Mouse (Mus musculus) kidney, embryonic 15.5 days (tissue): ENCODE data around the gene Hyal6. TPM values are rescaled to one million over a fixed set of nuclear protein-coding genes. Genes with fewer than 3 reads are reported as not detected.

Experiments
- ATAC-seq: fragments of 200-750 bp; cut with Nextera tagmentation; replicated peaks from 2 replicates; pipeline ENCODE4 v1.8.0; 2017; ENCODE audit warnings: moderate TSS enrichment; ENCODE audit not compliant: low FRiP score
- H3K27ac ChIP-seq: fragments of 300-500 bp; sonication (generic); 2 replicates; pipeline ENCODE4 v1.5.1; 2015; ENCODE audit warnings: mild to moderate bottlenecking, inconsistent platforms
- H3K27me3 ChIP-seq: fragments of 300-500 bp; sonication (generic); 2 replicates; pipeline ENCODE4 v1.6.1; 2015; ENCODE audit warnings: inconsistent platforms
- H3K36me3 ChIP-seq: fragments of 300-500 bp; sonication (generic); 2 replicates; pipeline ENCODE4 v1.6.1; 2015; ENCODE audit warnings: inconsistent platforms
- H3K4me1 ChIP-seq: fragments of 300-500 bp; sonication (generic); 2 replicates; pipeline ENCODE4 v1.6.1; 2015; ENCODE audit warnings: inconsistent platforms
- H3K4me2 ChIP-seq: fragments of 300-500 bp; sonication (generic); 2 replicates; pipeline ENCODE4 v1.6.1; 2015; ENCODE audit warnings: moderate library complexity, mild to moderate bottlenecking, inconsistent platforms
- H3K4me3 ChIP-seq: fragments of 300-500 bp; sonication (generic); replicated peaks from 2 replicates; pipeline ENCODE4 v1.5.1; 2015; ENCODE audit warnings: mild to moderate bottlenecking, inconsistent platforms
- H3K9ac ChIP-seq: fragments of 300-500 bp; sonication (generic); 2 replicates; pipeline ENCODE4 v1.6.1; 2015; ENCODE audit warnings: mild to moderate bottlenecking, inconsistent platforms
- H3K9me3 ChIP-seq: fragments of 300-500 bp; sonication (generic); replicated peaks from 2 replicates; pipeline ENCODE4 v1.6.1; 2016; ENCODE audit warnings: inconsistent platforms
- WGBS: fragments of 180-500 bp; shearing (Covaris S2); methylation state at CpG from one replicate; pipeline ENCODE4 v1.1.7; 2015; ENCODE audit warnings: mixed read lengths; 5-methylcytosine and 5-hydroxymethylcytosine counted together
- polyA plus RNA-seq: library from polyadenylated mRNA; unstranded; fragments of >200 nt; fragmentation: Nextera tagmentation; extraction: Ambion mirVana; gene quantifications from 2 replicates; pipeline ENCODE4 v1.2.1, GENCODE M21; 2015

The Hyal6 gene
- polyA plus RNA-seq: not detected in 2 replicates

DNA sequence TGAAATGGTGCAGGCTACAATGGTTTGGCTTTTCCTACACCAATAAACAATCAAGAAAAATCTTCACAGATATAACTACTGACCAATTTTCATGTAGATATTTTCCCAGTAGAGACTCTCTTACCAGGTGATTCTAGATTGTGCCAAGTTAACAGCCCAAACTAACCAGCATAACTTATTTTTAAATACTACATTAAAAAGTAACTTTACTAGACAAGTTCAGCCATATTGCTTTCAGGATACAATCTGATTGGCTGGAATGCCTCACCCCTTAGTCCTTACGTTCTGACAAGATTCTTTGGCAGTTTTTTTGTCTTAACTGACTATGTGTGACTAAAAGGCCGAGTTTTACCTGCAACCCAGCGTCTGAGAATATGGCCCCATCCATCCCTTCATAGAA lies at the start of gene Hyal6:
Gene Hyal6, plus strand, starts transcription at position 301 of the 400 bp plus-strand sequence.
- no peaks in the 10 kb centered on the region for H3K4me1 ChIP-seq
- no peaks in the 10 kb centered on the region for H3K36me3 ChIP-seq
- no peaks in the 10 kb centered on the region for H3K9me3 ChIP-seq
- no peaks in the 10 kb centered on the region for H3K27me3 ChIP-seq
- H3K4me3 ChIP-seq: no peak within 1 kb of the TSS
- H3K4me2 ChIP-seq: no peak within 1 kb of the TSS
- H3K27ac ChIP-seq: no peak within 1 kb of the TSS
- no peak for ATAC-seq
- 82% methylated on average over 3 of the region's 3 CpGs for WGBS
- H3K9ac ChIP-seq: no peak within 1 kb of the TSS

DNA sequence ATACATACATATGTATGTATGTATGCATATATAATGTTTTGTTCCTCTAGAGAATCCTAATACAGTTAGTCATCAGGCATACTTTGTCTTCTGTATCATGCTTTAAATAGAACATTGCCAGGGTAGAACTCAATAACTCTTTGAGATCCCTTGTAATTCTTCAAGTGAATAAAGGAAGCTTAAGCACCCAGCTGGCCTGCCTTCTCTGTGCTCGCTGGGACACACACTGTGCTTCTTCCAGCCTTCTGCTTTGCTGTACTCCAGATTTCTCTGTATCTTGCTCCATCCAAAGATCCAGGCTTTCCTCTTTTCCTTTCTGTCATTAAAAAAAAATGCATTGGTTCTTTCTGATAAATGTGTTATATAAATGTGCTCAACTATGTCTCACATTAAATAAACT lies 45.2 kb upstream of the Hyal6 start:
- no peaks in the 10 kb centered on the region for H3K36me3 ChIP-seq
- H3K27me3 ChIP-seq: no peaks in the 10 kb centered on the region
- no peak overlapping the region for H3K9ac ChIP-seq
- H3K4me3 ChIP-seq: no peak overlapping the region
- no peaks in the 10 kb centered on the region for H3K9me3 ChIP-seq
- WGBS: 67% methylated on average over 1 of the region's 1 CpGs
- no peak for ATAC-seq
- H3K27ac ChIP-seq: no peak overlapping the region
- no peaks in the 10 kb centered on the region for H3K4me1 ChIP-seq
- H3K4me2 ChIP-seq: no peak overlapping the region

DNA sequence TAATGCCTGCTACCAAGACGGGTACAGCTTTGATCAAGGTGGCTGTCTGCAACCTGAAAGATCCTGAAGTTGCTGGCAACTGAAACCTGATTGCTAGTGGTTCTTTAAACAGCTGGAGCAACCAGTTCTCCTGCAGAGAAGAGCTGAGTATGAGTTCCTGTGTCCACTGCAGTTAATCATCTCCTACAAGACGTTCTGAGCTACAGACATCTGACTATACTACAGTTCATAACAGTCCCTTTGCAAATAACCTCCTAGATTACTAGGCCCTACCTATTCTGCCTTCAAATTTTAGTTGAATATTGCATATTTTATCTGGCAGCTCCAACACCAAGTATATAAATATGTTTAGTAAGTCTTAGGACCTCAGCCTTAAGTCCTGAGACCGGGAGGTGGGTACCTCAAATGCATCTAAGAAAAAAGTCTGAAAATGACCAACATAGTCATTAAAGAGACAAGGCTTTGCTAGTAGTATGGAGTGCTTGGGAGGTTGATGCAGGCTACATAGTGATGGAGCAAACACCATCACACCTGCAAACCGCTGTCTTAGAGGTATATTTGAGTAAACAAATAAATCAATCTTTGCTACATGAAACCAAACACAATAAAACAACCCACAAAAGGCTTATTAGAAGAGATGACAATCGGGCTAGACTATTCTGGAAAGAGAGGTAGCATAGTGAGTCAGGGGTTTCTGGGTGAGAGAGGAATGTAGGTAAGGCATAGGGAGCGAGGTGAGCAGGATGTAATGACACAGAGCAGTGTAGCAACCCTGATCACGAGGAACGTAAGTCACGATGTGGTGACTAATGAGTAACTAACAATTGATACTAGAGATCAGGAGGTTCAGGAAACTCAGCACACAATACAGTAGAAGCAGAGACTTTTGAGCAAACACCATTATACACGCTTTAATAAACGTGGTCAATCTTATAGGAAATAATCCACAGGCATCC lies 38.3 kb upstream of the Hyal6 start:
- Histone ChIP-seq H3K4me3 (no peak overlapping the region), H3K9ac (no peak overlapping the region), H3K4me1 (no peaks in the 10 kb centered on the region), H3K4me2 (no peak overlapping the region), H3K27ac (no peak overlapping the region), H3K27me3 (no peaks in the 10 kb centered on the region), H3K36me3 (no peaks in the 10 kb centered on the region), H3K9me3 (no peaks in the 10 kb centered on the region)
- WGBS: 80% methylated on average over 11 of the region's 11 CpGs
- no peak for ATAC-seq

DNA sequence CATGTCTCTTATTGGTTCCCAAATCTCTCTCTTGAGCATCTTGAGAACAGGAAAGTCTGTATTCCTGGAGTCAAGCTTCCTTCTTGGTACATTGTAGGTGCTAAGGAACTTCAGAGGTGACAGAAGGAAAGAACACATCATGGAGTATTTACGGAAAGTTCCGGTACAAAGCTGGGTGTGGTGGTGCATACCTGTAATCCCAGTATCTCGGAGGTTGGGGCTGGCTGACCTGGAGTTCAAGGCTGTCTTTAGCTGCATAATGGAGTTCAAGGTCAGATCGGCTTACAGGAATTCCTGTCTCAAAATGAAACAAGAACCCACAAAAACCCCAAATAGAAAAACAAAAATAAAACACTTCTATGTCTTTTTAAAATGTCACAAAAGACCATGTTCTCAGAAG lies 36.9 kb upstream of the Hyal6 start:
- H3K9ac ChIP-seq: no peak overlapping the region
- no peaks in the 10 kb centered on the region for H3K27me3 ChIP-seq
- WGBS: 72% methylated on average over 4 of the region's 4 CpGs
- no peaks in the 10 kb centered on the region for H3K9me3 ChIP-seq
- ATAC-seq: no peak
- H3K27ac ChIP-seq: no peak overlapping the region
- no peak overlapping the region for H3K4me3 ChIP-seq
- no peak overlapping the region for H3K4me2 ChIP-seq
- H3K4me1 ChIP-seq: no peaks in the 10 kb centered on the region
- H3K36me3 ChIP-seq: no peaks in the 10 kb centered on the region

DNA sequence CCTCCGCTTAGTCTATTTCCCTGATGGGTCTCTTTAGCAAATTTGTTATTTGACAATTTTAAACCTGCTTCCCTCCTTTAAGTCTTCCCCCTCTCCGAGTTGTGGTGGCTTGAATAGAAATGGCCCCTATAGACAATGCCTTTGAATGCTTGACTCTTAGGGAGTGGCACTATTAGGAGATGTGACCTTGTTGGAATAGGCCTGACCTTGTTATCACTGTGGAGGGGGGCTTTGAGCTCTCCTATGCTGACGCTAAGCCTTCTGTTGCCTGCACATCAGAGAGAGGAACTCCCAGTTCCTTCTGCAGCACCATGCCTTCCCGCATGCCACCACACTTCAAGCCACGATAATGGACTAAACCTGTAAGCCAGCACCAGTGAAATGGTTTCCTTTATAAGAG lies 35.8 kb upstream of the Hyal6 start:
- Histone ChIP-seq H3K4me1 (no peaks in the 10 kb centered on the region), H3K9ac (no peak overlapping the region), H3K36me3 (no peaks in the 10 kb centered on the region), H3K27me3 (no peaks in the 10 kb centered on the region), H3K4me3 (no peak overlapping the region), H3K4me2 (no peak overlapping the region), H3K9me3 (no peaks in the 10 kb centered on the region), H3K27ac (no peak overlapping the region)
- WGBS: 91% methylated on average over 5 of the region's 5 CpGs
- ATAC-seq: no peak

DNA sequence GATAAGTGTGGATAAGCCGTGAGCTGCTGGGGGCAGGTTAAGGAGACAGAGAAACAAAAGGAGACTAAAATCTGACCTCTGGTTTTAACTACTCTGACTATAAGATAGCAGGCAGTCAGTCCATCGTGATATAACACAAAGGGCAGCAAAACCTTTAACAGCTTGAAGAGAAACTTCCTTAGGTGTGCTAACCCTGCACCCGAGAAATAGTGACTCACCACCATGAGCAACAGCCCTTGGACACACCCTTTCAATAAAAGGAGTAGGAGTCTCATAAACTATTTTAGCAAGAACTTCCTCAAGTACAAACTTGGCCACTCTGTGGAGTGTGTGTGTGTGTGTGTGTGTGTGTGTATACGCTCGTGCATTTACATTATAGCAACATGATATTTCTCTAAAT lies 26.0 kb upstream of the Hyal6 start:
- ATAC-seq: no peak
- Histone ChIP-seq H3K27me3 (no peaks in the 10 kb centered on the region), H3K4me3 (no peak overlapping the region), H3K9me3 (no peaks in the 10 kb centered on the region), H3K27ac (no peak overlapping the region), H3K36me3 (no peaks in the 10 kb centered on the region), H3K4me1 (no peaks in the 10 kb centered on the region), H3K9ac (no peak overlapping the region), H3K4me2 (no peak overlapping the region)
- WGBS: 83% methylated on average over 5 of the region's 5 CpGs

DNA sequence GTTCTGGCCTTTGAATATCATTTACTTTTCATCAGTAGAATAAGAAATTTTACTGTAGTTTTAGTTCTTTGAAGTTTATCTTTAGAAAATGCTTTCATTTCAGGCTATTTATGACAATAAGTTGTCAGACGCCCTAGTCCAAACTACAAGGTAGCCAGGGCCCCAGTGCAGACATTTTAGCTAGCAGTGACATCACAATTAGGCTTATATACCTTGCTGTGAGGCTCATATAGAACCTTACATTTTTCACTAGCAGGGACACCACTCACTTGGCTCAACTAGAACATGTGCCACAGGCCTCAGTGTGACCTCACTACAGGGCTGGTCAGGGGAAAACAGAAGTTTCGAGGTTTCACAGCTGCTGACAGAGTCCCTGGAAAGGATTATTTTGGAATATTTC lies 25.5 kb upstream of the Hyal6 start:
- no peak overlapping the region for H3K4me2 ChIP-seq
- no peaks in the 10 kb centered on the region for H3K27me3 ChIP-seq
- H3K4me1 ChIP-seq: no peaks in the 10 kb centered on the region
- H3K27ac ChIP-seq: no peak overlapping the region
- no peaks in the 10 kb centered on the region for H3K9me3 ChIP-seq
- no peak overlapping the region for H3K4me3 ChIP-seq
- 62% methylated on average over 2 of the region's 2 CpGs for WGBS
- ATAC-seq: no peak
- no peaks in the 10 kb centered on the region for H3K36me3 ChIP-seq
- H3K9ac ChIP-seq: no peak overlapping the region

DNA sequence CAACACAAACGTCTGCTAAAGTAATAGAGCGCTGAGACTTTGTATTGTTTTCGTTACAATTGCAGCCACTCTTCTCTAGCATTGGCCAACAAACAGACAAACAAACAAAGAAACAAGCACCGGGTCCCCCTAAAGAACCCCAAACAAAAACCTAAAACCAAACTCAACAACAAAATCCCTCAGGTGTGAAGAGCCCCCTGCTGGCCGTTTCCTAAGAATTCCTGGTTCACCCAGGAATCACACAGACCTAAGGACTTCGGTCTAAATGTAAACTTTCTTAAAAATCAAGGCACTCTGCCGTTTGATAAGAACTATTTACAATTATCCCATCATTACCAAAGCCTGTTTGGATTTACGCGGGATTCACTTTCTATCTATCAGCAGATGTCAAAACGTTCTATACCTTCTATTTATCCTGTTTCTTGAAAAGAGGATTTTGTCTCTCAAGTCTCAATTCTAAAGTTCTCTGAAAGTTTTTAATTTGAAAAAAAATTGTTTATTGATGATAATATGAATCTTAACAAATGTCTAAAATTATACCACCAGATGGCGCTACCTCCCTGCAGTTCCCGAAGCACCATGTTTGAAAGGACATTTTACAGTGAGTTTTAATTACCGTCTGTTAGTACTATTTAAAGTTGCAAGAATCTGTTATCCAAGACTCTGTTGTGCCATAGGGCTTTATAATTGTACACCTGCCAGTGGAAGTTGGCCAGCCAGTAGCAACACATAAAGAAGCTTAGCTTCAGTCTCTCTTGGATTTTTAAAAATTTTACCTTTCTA lies 11.5 kb upstream of the Hyal6 start:
- 31% methylated on average over 13 of the region's 13 CpGs for WGBS
- H3K9ac ChIP-seq: no peak overlapping the region
- no peak for ATAC-seq
- H3K9me3 ChIP-seq: no peaks in the 10 kb centered on the region
- H3K27me3 ChIP-seq: no peaks in the 10 kb centered on the region
- H3K27ac ChIP-seq: no peak overlapping the region
- H3K4me3 ChIP-seq: no peak overlapping the region
- no peaks in the 10 kb centered on the region for H3K36me3 ChIP-seq
- no peak overlapping the region for H3K4me2 ChIP-seq
- H3K4me1 ChIP-seq: no peaks in the 10 kb centered on the region

DNA sequence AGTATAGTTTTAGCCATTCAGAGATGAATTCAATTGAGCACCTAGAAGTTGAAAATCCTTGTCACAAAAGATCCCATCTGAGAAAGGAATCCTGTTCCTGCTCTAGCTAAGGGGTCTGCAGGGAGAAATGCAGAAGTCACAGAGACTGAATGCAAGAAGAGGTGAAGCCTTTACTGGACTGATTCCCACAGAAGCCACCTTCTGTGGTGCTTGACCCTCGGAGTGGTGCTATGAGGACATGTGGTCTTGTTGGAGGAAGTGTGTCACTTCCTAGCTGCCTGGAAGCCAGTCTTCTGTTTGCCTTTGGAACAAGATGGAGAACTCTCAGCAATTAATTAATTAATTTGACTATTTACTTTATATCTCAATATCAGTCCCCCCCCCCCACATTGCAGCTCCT lies 4.9 kb upstream of the Hyal6 start:
- ATAC-seq: no peak
- H3K4me3 ChIP-seq: no peak overlapping the region
- no peaks in the 10 kb centered on the region for H3K4me1 ChIP-seq
- no peaks in the 10 kb centered on the region for H3K9me3 ChIP-seq
- no peak overlapping the region for H3K27ac ChIP-seq
- no peaks in the 10 kb centered on the region for H3K36me3 ChIP-seq
- H3K9ac ChIP-seq: no peak overlapping the region
- no peak overlapping the region for H3K4me2 ChIP-seq
- WGBS: 81% methylated on average over 1 of the region's 1 CpGs
- no peaks in the 10 kb centered on the region for H3K27me3 ChIP-seq

DNA sequence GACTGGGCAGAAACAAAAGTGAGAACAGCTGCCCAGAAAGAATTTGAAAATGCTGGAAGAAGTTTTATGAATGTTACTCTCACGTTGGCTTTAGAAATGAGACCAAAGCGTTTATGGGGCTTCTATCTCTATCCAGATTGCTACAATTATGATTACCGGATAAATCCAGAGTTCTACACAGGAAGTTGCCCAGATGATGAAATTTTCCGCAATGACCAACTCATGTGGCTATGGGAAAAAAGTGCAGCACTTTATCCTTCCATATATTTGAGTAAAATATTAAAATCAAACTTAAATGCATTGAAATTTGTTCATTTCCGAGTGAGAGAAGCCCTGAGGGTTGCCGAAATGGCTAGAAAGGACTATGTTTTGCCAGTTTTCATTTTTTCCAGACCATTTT lies 1.5 kb downstream of the Hyal6 start:
- Histone ChIP-seq H3K9ac (no peak overlapping the region), H3K9me3 (no peaks in the 10 kb centered on the region), H3K27me3 (no peaks in the 10 kb centered on the region), H3K27ac (no peak overlapping the region), H3K4me2 (no peak overlapping the region), H3K4me1 (no peaks in the 10 kb centered on the region), H3K36me3 (no peaks in the 10 kb centered on the region), H3K4me3 (no peak overlapping the region)
- WGBS: 83% methylated on average over 6 of the region's 6 CpGs
- ATAC-seq: no peak

DNA sequence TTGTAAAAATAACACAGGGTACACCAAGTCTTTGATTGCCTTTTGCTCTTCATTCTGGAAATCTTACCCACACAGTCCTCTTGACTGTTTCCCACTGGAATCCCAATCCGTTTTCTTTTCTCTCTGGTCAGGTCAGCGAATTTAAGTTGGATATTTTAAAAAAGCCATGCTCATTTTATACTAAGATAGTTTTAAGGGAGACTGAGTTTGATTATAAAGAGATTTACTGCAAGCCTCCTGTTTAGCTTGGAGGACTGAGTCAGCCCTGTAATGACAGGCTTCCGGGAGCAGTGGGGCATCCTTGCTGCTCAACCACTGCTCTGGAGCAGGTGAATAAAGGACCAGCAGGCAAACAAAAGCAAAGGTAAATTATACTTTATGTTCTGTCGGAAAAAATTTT lies 15.0 kb downstream of the Hyal6 start, which contains the start of gene Hyal4:
Gene Hyal4, plus strand, starts transcription at position 301 of the 400 bp plus-strand sequence.
- H3K4me1 ChIP-seq: no peaks in the 10 kb centered on the region
- no peak within 1 kb of the TSS for H3K9ac ChIP-seq
- no peak within 1 kb of the TSS for H3K27ac ChIP-seq
- H3K36me3 ChIP-seq: no peaks in the 10 kb centered on the region
- no peak within 1 kb of the TSS for H3K4me2 ChIP-seq
- H3K27me3 ChIP-seq: no peaks in the 10 kb centered on the region
- no peak for ATAC-seq
- WGBS: 81% methylated on average over 4 of the region's 4 CpGs
- H3K4me3 ChIP-seq: no peak within 1 kb of the TSS
- H3K9me3 ChIP-seq: no peaks in the 10 kb centered on the region

DNA sequence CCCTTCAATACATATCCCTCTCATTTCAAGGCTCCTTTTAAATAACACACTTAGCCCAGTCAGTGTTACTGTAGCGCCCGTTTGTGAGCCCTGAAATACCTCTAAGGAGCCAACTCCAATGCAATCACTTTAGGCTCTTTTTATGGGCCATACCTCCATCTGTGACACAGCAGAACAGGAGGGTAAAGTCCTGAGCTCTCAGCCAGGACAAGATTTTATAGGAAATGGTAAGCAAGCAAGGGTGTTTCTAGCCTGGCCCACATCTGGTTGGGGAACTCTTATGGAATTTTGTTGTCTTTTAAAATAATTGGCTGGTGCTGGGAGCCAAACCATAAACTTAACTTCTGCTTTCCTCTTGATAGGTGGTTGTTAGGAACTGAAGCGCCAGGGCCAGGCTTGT lies 26.2 kb downstream of the Hyal6 start:
- H3K9ac ChIP-seq: no peak overlapping the region

More for the DNA sequence above, 26.2 kb downstream of the Hyal6 start:
- no peaks in the 10 kb centered on the region for H3K36me3 ChIP-seq
- H3K27ac ChIP-seq: no peak overlapping the region
- H3K27me3 ChIP-seq: no peaks in the 10 kb centered on the region
- H3K9me3 ChIP-seq: no peaks in the 10 kb centered on the region; the same call in 1 of the 2 replicates
- H3K4me3 ChIP-seq: no peak overlapping the region
- no peaks in the 10 kb centered on the region for H3K4me1 ChIP-seq
- ATAC-seq: no peak
- WGBS: 89% methylated on average over 3 of the region's 3 CpGs
- H3K4me2 ChIP-seq: no peak overlapping the region
